Mouse (Mus musculus) embryonic fibroblast, embryonic 13.5 days (primary cell): ENCODE measurements around the gene Cracr2b. TPM values are rescaled to one million over a fixed set of nuclear protein-coding genes. Genes with fewer than 3 reads are reported as not detected.
A peak's percentile ranks its signal among the peaks of the same experiment; 100 is the strongest.

Source experiments
- H3K27ac ChIP-seq: 2 replicates; pipeline ENCODE4 v1.5.1; 2012; ENCODE audit warnings: low read length, control low read depth, inconsistent platforms; ENCODE audit not compliant: insufficient read depth
- H3K4me1 ChIP-seq: 2 replicates; pipeline ENCODE4 v1.6.1; 2011; ENCODE audit warnings: low read length; ENCODE audit not compliant: control insufficient read depth, insufficient read depth
- H3K4me3 ChIP-seq: 2 replicates; pipeline ENCODE4 v1.5.1; 2011; ENCODE audit warnings: mild to moderate bottlenecking, control low read depth, low read length; ENCODE audit not compliant: insufficient read depth
- CTCF ChIP-seq: IDR thresholded peaks from 2 replicates; pipeline ENCODE4 v1.5.1; 2011; ENCODE audit warnings: mild to moderate bottlenecking, control low read depth, low read length, moderate library complexity, borderline replicate concordance; ENCODE audit not compliant: insufficient read depth
- POLR2A ChIP-seq: IDR thresholded peaks from 2 replicates; pipeline ENCODE4 v1.6.1; 2011; ENCODE audit warnings: low read depth, mild to moderate bottlenecking, control low read depth, low read length, moderate library complexity
- polyA plus RNA-seq: library from polyadenylated mRNA; stranded (reverse); fragments of >200 nt; gene quantifications from 2 replicates; pipeline ENCODE4 v1.2.4, GENCODE M21; 2011; ENCODE audit warnings: low read depth; ENCODE audit not compliant: missing spikeins, insufficient read length

Gene Cracr2b
- polyA plus RNA-seq: 1.3 and 2.7 TPM in 2 replicates

DNA sequence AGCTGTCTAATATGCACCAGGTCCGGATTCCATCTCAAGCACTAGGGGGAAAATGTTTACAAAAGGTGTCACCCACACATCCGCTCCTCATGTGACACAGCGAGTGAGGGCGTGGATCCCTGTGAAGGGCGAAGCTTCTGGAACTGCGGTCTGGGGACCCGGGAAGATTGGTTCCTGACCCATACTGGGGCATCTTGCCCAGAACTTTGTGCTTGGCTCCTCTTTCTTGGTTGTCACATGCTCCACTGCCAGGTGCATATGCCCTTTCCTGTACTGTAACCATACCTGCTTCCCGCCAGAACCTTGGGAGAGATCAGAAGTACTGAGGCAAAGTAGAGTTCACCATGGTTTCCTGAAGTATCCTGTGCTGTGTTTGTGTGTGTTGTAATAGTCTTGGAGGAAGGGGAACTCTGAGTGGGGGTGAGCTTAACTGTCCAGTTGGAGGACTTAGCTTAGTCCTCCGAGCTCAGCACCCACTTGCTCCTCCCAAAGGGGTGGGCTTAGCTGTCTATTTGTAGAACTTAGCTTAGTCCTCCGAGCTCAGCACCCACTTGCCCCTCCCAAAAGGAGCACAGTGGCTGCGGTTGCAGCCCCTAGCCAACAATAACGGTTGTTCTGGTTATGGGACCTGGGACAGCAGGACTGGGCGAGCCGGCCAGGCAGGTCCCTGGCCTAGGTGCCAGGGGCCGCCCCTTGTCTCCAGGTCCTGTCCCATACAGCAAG is at the start of gene Cracr2b:
Cracr2b (plus strand) TSS at position 704 of the 723 bp plus-strand sequence.
- no peak for TF ChIP-seq CTCF
- no peak for TF ChIP-seq POLR2A
- Histone ChIP-seq H3K27ac (no peak within 1 kb of the TSS), H3K4me1 (peaks cover 9% of the 10 kb centered on the region; the same call in 1 of the 2 replicates), H3K4me3 (peak within 1 kb of the TSS; percentile 33)

DNA sequence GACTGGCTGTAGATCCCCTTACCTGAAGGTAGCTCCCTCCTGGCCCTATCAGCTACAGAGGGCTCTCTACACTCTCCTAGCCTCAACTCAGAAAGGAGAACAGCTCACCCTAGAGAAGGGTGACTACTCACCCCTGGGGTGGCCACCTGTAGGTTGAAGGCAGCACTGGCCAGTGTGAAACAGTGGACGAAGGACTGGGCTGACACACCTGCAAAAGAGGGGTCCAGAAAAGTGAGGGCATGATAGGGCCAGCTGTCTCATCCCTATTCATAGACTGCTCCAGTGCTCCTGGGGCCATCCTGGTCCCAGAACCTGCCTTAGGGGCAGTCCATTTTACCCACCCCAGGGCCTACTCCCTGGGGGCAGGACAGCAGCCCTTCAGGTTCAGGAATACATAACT is 49.2 kb upstream of the Cracr2b start:
- Histone ChIP-seq H3K27ac (no peak overlapping the region), H3K4me1 (0 out of 2 replicates have a peak, but pooled peaks cover 6% of the 10 kb centered on the region), H3K4me3 (no peak overlapping the region)
- TF ChIP-seq CTCF (no peak), POLR2A (no peak)

DNA sequence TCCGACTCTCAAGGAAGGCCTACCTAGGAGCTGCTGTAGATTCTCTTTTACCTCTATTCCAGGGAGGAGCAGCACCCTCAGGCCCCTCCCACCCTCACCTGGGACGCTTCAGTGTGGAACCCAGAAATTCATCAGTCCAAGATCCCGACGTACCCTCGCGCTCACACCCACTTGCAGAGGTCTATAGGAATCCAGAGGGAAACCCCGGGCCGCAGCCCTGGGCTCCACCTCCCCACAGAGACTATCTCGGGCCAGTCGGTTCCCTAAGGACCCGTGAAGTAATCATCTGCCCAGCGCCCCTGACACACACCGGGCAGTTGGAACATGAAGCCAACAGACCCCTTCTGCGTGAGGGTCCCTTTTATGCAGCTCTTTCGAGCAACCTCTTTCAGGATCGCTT is 47.6 kb upstream of the Cracr2b start:
- TF ChIP-seq CTCF (no peak), POLR2A (0 out of 2 replicates have a peak, but pooled peaks have one; percentile 19)
- Histone ChIP-seq H3K4me3 (peak overlapping the region; percentile 85), H3K4me1 (0 out of 2 replicates have a peak, but pooled peaks cover 6% of the 10 kb centered on the region), H3K27ac (peak overlapping the region; percentile 71; the same call in 1 of the 2 replicates)

DNA sequence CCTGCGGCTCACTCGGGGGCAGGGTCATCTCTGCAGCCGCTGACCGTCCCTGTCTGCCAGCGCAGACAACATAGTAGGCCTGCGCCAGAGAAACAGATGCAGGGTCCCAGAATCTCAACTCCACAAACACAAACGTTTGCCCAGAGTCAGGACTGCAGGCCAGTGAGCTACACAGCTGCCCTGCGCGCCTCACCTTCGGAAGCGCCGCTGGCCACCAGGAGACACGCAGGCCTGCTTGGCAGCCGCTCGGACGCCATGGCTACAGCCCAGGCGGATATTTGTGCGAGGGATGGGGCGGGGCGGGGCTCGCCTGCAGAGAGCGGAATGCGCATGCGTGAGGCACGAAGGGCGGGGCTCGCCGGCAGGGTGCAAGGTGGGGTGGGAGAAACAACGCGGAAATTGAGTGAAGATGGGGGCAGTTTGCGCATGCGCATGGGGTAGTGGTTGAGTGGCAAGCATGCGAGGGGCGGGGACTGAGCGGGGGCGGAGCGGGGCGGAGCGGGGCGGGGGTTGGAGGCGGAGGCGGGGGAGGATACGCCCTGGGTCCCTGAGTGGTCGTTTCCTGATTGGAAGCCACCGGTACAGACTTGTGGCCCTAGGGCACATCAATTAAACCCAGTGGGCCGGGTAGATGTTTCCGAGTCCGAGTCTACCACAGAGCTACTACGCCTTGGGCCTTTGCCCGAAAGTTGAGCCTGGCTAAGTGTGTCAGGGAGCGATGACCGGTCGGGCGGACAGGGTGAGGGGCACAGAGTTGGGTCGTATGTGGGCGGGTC is 46.9 kb upstream of the Cracr2b start, which contains the start of gene Gatd1:
Gatd1 (minus strand) TSS at position 328 of the 776 bp plus-strand sequence.
- peak; percentile 97 for TF ChIP-seq POLR2A
- TF ChIP-seq CTCF: no peak
- Histone ChIP-seq H3K27ac (peak within 1 kb of the TSS; percentile 71), H3K4me1 (0 out of 2 replicates have a peak, but pooled peaks cover 6% of the 10 kb centered on the region), H3K4me3 (peak within 1 kb of the TSS; percentile 85)

DNA sequence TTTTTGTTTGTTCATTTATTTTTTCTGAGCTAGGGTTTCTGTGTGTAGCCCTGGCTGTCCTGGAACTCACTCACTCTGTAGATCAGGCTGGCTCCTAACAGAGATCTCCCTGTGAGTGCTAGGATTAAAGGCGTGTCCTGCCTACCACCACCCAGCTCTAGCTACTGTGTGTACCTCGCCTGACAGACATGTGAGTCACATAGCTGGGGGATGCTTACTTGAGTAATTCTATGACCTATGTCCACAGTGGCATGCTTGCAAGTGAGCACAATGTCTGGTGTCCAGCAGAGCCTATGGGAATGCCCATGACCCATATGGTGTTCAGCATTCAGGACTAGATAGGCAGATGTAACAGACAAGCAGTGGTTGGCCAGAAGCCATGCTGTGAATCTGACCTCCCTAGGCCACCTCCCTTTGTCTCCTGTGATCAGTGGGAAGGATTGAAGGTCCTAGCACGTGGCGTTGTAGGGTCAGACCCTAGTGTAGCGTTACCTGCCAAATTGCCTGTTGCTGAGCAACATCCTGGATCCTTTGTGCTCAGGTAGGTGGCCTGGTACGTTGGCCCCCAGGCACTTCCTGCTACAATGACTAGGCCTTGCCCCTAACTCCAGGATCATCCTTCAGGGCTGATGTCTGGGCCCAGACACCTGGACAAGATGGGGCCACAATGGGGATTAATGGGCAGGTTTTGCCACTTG is 44.6 kb upstream of the Cracr2b start:
- Histone ChIP-seq H3K27ac (no peak overlapping the region), H3K4me1 (0 out of 2 replicates have a peak, but pooled peaks cover 5% of the 10 kb centered on the region), H3K4me3 (no peak overlapping the region)
- TF ChIP-seq CTCF (no peak), POLR2A (0 out of 2 replicates have a peak, but pooled peaks have one; percentile 11)

DNA sequence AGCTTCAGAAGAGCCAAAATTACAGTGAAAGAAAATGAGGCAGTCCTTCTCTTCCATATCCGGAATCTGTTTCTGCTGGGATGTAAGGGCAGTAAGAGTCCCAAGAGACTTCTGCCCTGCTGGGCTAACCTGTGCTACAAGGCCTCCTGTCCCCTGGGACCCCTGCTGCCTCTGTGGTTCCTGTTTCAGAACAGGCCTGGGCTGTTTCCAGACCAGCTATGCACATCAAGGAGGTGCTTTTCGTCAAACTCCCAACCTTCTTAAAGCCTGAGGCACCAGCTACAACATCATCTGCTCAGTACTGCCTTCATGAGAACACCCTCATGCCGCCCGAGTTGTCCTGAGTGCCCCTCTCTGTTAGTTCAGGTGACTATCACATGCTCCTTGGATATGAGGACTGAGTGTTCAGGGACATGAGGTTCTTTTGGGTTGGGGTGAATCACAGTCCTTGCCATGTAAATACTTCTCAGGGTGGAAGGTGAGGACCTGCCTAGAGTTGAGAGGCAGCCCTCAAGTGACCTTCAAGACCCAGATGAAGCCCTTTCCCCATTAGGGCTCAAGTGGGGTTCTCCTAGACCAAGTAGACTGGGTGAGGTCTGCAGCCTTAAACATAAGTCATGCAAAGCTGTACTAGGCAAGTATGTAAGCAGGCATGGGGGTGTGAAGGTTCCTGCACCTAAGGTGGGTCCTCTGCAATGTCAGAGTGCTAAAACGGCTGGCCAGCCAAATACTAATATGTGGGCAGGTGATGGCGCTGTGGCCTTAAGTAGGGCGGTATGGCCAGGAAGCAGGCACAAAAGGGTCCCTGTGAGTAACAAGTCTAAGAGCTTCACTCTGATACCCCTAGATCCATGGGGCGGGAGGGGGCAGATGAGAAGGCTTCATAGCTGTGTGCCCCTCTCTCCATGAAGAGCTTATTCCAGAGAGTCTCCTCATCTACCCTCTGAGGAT is 42.9 kb upstream of the Cracr2b start:
- 0 out of 2 replicates have a peak, but pooled peaks cover 5% of the 10 kb centered on the region for H3K4me1 ChIP-seq
- TF ChIP-seq POLR2A (no peak), CTCF (no peak)
- H3K4me3 ChIP-seq: no peak overlapping the region
- no peak overlapping the region for H3K27ac ChIP-seq

DNA sequence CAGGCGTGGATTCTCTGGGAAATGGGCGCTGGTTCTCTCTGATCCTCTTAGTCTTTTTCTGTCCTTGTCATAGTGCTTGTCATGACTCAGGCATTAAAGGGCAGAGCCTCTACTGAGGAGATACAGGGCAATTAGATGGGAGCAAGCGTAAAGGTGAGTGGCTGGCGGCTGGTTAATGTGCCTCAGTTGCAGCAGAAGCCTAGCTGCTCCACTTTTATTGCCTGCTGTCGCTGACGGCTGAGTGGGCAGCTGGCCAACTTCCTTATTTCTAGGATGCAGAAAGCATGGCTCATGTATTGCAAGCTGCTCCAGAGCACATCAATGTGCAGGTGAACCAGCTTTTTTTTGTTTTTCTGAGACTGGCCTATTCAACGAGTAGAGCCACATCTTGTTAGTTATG is 41.9 kb upstream of the Cracr2b start:
- no peak overlapping the region for H3K4me3 ChIP-seq
- no peak for TF ChIP-seq POLR2A
- no peak for TF ChIP-seq CTCF
- no peak overlapping the region for H3K27ac ChIP-seq
- 0 out of 2 replicates have a peak, but pooled peaks cover 5% of the 10 kb centered on the region for H3K4me1 ChIP-seq

DNA sequence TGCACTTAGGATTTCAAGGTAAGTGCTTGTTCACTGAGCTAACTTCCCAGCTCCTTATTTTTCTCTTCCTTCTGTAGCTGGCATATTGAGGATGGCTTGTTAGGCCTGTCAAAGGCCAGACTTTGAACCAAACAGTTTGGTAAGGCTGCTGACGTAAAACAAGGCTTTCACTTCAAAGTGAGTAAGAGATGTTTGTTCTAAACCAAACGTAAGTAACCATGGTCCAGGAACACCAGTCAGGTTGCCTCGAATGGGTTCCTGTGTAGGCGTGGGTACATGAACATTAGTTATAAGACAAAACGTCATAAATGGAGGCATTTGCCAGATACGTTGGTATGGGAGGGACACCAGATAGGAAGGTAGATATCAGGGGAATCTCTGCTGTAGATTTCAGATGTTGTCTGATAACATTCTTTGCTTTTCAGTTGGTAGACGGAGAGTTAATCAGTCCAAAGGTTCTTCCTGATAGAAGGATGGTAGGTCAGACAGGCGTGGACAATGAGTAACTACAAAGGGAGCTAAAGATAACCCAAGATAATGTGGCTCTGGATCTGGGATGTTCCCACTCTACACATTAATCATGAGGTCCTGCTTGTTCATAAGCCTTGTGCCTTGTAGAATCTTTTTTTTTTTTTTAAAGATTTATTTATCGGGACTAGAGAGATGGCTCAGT is 40.7 kb upstream of the Cracr2b start:
- H3K27ac ChIP-seq: no peak overlapping the region
- TF ChIP-seq CTCF (no peak), POLR2A (no peak)

DNA sequence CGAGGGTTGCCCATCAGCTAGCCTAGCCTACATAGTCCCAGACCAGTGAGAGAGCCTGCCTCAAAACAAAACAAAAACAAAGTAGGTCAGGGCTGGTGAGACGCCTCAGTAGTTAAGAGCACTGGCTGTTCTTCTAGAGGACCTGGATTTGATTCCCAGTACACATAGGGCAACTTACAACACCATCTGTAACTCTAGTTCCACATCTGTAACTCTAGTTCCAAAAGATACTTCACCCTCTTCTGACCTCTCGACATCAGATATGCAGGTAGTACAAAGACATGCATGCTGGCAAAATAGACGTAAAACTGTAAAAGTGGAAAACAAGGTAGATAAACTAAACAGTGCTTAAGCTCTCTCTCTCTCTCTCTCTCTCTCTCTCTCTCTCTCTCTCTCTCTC is 37.1 kb upstream of the Cracr2b start:
- no peak overlapping the region for H3K27ac ChIP-seq
- no peaks in the 10 kb centered on the region for H3K4me1 ChIP-seq
- no peak overlapping the region for H3K4me3 ChIP-seq
- TF ChIP-seq POLR2A: no peak
- TF ChIP-seq CTCF: no peak

More for the DNA sequence above, 40.7 kb upstream of the Cracr2b start:
- Histone ChIP-seq H3K4me1 (0 out of 2 replicates have a peak, but pooled peaks cover 5% of the 10 kb centered on the region), H3K4me3 (no peak overlapping the region)
